Mouse (Mus musculus) liver, embryonic 14.5 days (tissue): ENCODE data around the gene Olfr889.
"Not testable (repeated sequence)": the region's sequence is repeated elsewhere in the genome, so short reads cannot be mapped to it uniquely, and the experiment has no call there.

Experiments
- CTCF ChIP-seq: IDR thresholded peaks from 2 replicates; pipeline ENCODE4 v1.5.1; 2016; ENCODE audit warnings: antibody characterized with exemption, low read depth, control low read depth
- EP300 ChIP-seq: IDR thresholded peaks from 2 replicates; pipeline ENCODE4 v1.6.1; 2016; ENCODE audit warnings: antibody characterized with exemption, low read depth

DNA sequence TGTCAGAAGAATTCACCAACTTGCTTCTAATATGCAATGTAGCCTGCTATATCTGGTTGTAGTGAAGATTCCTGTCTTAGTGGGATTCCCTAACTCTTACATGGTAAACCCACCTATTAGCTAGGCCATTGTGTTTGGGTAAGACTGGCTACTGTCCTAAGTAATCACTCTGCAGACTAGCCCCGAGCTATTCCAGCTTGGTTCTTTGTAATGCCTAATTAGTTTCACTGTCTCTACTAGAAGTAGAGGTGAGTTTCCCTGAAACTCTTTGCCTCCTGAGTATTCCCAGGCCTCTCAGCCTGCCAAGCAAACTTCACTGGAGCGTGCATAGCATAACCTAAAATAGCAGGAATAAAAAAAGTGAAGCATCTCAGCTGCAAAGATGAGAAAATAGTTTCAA lies 53.3 kb downstream of the Olfr889 start:
- TF ChIP-seq CTCF, EP300: not testable (repeated sequence)
